Mouse (Mus musculus): ENCODE results near the gene Ltv1. TPM values are rescaled to one million over a fixed set of nuclear protein-coding genes. Genes with fewer than 3 reads are reported as not detected.
"Not testable (repeated sequence)": the region's sequence is repeated elsewhere in the genome, so short reads cannot be mapped to it uniquely, and the experiment has no call there.

Gene Ltv1
- polyA plus RNA-seq, 1 experiment from 2014 or later, result 69.1 TPM

- no peak for ATAC-seq (ENCODE audit: insufficient number of reproducible peaks, insufficient read depth, low FRiP score, low TSS enrichment, low read depth)
- Histone ChIP-seq H3K4me3 (no peak overlapping the region), H3K9ac (no peak overlapping the region), H3K27me3 (no peaks in the 10 kb centered on the region), H3K36me3 (0 out of 2 replicates have a peak, but pooled peaks cover 10% of the 10 kb centered on the region), H3K9me3 (no peaks in the 10 kb centered on the region), H3K4me1 (0 out of 2 replicates have a peak, but pooled peaks cover 3% of the 10 kb centered on the region), H3K27ac (no peak overlapping the region), H3K4me2 (no peak overlapping the region)
- WGBS, result 56% methylated on average over 1 of the region's 1 CpGs
Observed at GRCm38 (mm10) chr10:13220061-13220460, 27.1 kb upstream of the Ltv1 start.

- Histone ChIP-seq H3K9me3 (no peaks in the 10 kb centered on the region), H3K9ac (no peak overlapping the region), H3K4me1 (peaks cover 31% of the 10 kb centered on the region), H3K36me3 (peaks cover 8% of the 10 kb centered on the region), H3K4me3 (no peak overlapping the region), H3K27ac (peak overlapping the region; percentile 34), H3K4me2 (no peak overlapping the region), H3K27me3 (no peaks in the 10 kb centered on the region)
- WGBS, result 74% methylated on average over 12 of the region's 12 CpGs
- no peak for ATAC-seq (ENCODE audit: insufficient number of reproducible peaks, insufficient read depth, low FRiP score, low TSS enrichment, low read depth)
Observed at GRCm38 (mm10) chr10:13213956-13214355, 21.0 kb upstream of the Ltv1 start.

- no peak overlapping the region for H3K4me3 ChIP-seq
- 58% methylated on average over 6 of the region's 6 CpGs for WGBS
- no peaks in the 10 kb centered on the region for H3K9me3 ChIP-seq
- peak overlapping the region; percentile 9 for H3K27ac ChIP-seq
- H3K27me3 ChIP-seq, result no peaks in the 10 kb centered on the region
- no peak overlapping the region for H3K4me2 ChIP-seq
- no peak overlapping the region for H3K9ac ChIP-seq
- H3K36me3 ChIP-seq, result peaks cover 8% of the 10 kb centered on the region
- no peak for ATAC-seq (ENCODE audit: insufficient number of reproducible peaks, insufficient read depth, low FRiP score, low TSS enrichment, low read depth)
- H3K4me1 ChIP-seq, result peaks cover 33% of the 10 kb centered on the region
Observed at GRCm38 (mm10) chr10:13212829-13213228, 19.9 kb upstream of the Ltv1 start.

- Histone ChIP-seq H3K4me2 (no peak overlapping the region), H3K4me1 (peaks cover 31% of the 10 kb centered on the region), H3K36me3 (peaks cover 8% of the 10 kb centered on the region), H3K9me3 (no peaks in the 10 kb centered on the region), H3K4me3 (no peak overlapping the region), H3K9ac (no peak overlapping the region), H3K27me3 (no peaks in the 10 kb centered on the region), H3K27ac (0 out of 2 replicates have a peak overlapping the region, but pooled peaks have one; percentile 0)
- no peak for ATAC-seq (ENCODE audit: insufficient number of reproducible peaks, insufficient read depth, low FRiP score, low TSS enrichment, low read depth)
- 69% methylated on average over 9 of the region's 9 CpGs for WGBS
Observed at GRCm38 (mm10) chr10:13212326-13212725, 19.4 kb upstream of the Ltv1 start.

- no peak overlapping the region for H3K9ac ChIP-seq
- no peaks in the 10 kb centered on the region for H3K27me3 ChIP-seq
- H3K36me3 ChIP-seq, result peaks cover 8% of the 10 kb centered on the region
- ATAC-seq (ENCODE audit: insufficient number of reproducible peaks, insufficient read depth, low FRiP score, low TSS enrichment, low read depth), result no peak
- 60% methylated on average over 8 of the region's 8 CpGs for WGBS
- H3K4me1 ChIP-seq, result peaks cover 30% of the 10 kb centered on the region
- H3K9me3 ChIP-seq, result no peaks in the 10 kb centered on the region
- H3K27ac ChIP-seq, result no peak overlapping the region; the same call in 1 of the 2 replicates
- H3K4me3 ChIP-seq, result no peak overlapping the region
- H3K4me2 ChIP-seq, result no peak overlapping the region
Observed at GRCm38 (mm10) chr10:13209930-13210637, 17.1 kb upstream of the Ltv1 start.

- H3K9me3 ChIP-seq, result no peaks in the 10 kb centered on the region
- no peak overlapping the region for H3K4me2 ChIP-seq
- no peak overlapping the region for H3K4me3 ChIP-seq
- peaks cover 8% of the 10 kb centered on the region for H3K36me3 ChIP-seq
- H3K27me3 ChIP-seq, result no peaks in the 10 kb centered on the region
- H3K9ac ChIP-seq, result no peak overlapping the region
- peaks cover 30% of the 10 kb centered on the region for H3K4me1 ChIP-seq
- WGBS, result 63% methylated on average over 3 of the region's 3 CpGs
- H3K27ac ChIP-seq, result peak overlapping the region; percentile 51; the same call in 1 of the 2 replicates
- no peak for ATAC-seq (ENCODE audit: insufficient number of reproducible peaks, insufficient read depth, low FRiP score, low TSS enrichment, low read depth)
Observed at GRCm38 (mm10) chr10:13209506-13209905, 16.5 kb upstream of the Ltv1 start.

GRCm38 (mm10) chr10:13209061-13209460, 16.1 kb upstream of the Ltv1 start:
- WGBS, result 82% methylated on average over 4 of the region's 4 CpGs
- Histone ChIP-seq H3K36me3 (peaks cover 4% of the 10 kb centered on the region; the same call in 1 of the 2 replicates), H3K4me2 (no peak overlapping the region), H3K9me3 (no peaks in the 10 kb centered on the region), H3K27ac (peak overlapping the region; percentile 51; the same call in 1 of the 2 replicates), H3K4me1 (peaks cover 27% of the 10 kb centered on the region), H3K9ac (no peak overlapping the region), H3K4me3 (no peak overlapping the region), H3K27me3 (no peaks in the 10 kb centered on the region)
- no peak for ATAC-seq (ENCODE audit: insufficient number of reproducible peaks, insufficient read depth, low FRiP score, low TSS enrichment, low read depth)

GRCm38 (mm10) chr10:13201741-13202293, 8.8 kb upstream of the Ltv1 start:
- no peak for ATAC-seq (ENCODE audit: insufficient number of reproducible peaks, insufficient read depth, low FRiP score, low TSS enrichment, low read depth)
- Histone ChIP-seq H3K4me1 (no peaks in the 10 kb centered on the region), H3K4me3 (no peak overlapping the region)

GRCm38 (mm10) chr10:13200862-13201261, 7.9 kb upstream of the Ltv1 start:
- no peak overlapping the region for H3K4me3 ChIP-seq
- ATAC-seq (ENCODE audit: insufficient number of reproducible peaks, insufficient read depth, low FRiP score, low TSS enrichment, low read depth), result no peak
- H3K9ac ChIP-seq, result no peak overlapping the region
- no peaks in the 10 kb centered on the region for H3K27me3 ChIP-seq
- H3K27ac ChIP-seq, result no peak overlapping the region
- no peaks in the 10 kb centered on the region for H3K36me3 ChIP-seq
- no peak overlapping the region for H3K4me2 ChIP-seq
- WGBS, result 92% methylated on average over 3 of the region's 3 CpGs
- H3K4me1 ChIP-seq, result no peaks in the 10 kb centered on the region
- no peaks in the 10 kb centered on the region for H3K9me3 ChIP-seq

More at GRCm38 (mm10) chr10:13201741-13202293, 8.8 kb upstream of the Ltv1 start:
- H3K36me3 ChIP-seq, result no peaks in the 10 kb centered on the region
- no peak overlapping the region for H3K9ac ChIP-seq
- WGBS, result 94% methylated on average over 6 of the region's 6 CpGs
- no peaks in the 10 kb centered on the region for H3K9me3 ChIP-seq
- H3K27me3 ChIP-seq, result no peaks in the 10 kb centered on the region
- H3K4me2 ChIP-seq, result no peak overlapping the region
- H3K27ac ChIP-seq, result no peak overlapping the region

GRCm38 (mm10) chr10:13199234-13199633, 6.3 kb upstream of the Ltv1 start:
- Histone ChIP-seq H3K9me3 (no peaks in the 10 kb centered on the region), H3K4me3 (no peak overlapping the region), H3K9ac (no peak overlapping the region), H3K4me1 (no peaks in the 10 kb centered on the region), H3K27me3 (no peaks in the 10 kb centered on the region), H3K36me3 (no peaks in the 10 kb centered on the region), H3K4me2 (no peak overlapping the region), H3K27ac (no peak overlapping the region)
- no peak for ATAC-seq (ENCODE audit: insufficient number of reproducible peaks, insufficient read depth, low FRiP score, low TSS enrichment, low read depth)
- 80% methylated on average over 1 of the region's 1 CpGs for WGBS

- Histone ChIP-seq H3K27me3 (no peaks in the 10 kb centered on the region), H3K4me1 (peaks cover 4% of the 10 kb centered on the region), H3K36me3 (no peaks in the 10 kb centered on the region), H3K4me2 (no peak overlapping the region), H3K27ac (no peak overlapping the region), H3K9ac (no peak overlapping the region), H3K9me3 (no peaks in the 10 kb centered on the region), H3K4me3 (no peak overlapping the region)
- ATAC-seq (ENCODE audit: insufficient number of reproducible peaks, insufficient read depth, low FRiP score, low TSS enrichment, low read depth), result no peak
- WGBS, result 67% methylated on average over 8 of the region's 8 CpGs
Observed at GRCm38 (mm10) chr10:13196872-13197507, 4.0 kb upstream of the Ltv1 start.

GRCm38 (mm10) chr10:13193496-13193895, 528 bp upstream of the Ltv1 start:
- Histone ChIP-seq H3K4me3 (peak overlapping the region; percentile 95), H3K36me3 (peaks cover 23% of the 10 kb centered on the region), H3K4me2 (peak overlapping the region; percentile 66)
- ATAC-seq (ENCODE audit: insufficient number of reproducible peaks, insufficient read depth, low FRiP score, low TSS enrichment, low read depth); H3K9ac ChIP-seq; H3K4me1 ChIP-seq; H3K9me3 ChIP-seq; H3K27ac ChIP-seq; H3K27me3 ChIP-seq: not testable (repeated sequence)
- 86% methylated on average over 7 of the region's 7 CpGs for WGBS

Data from embryonic facial prominence, embryonic 13.5 days (tissue).